Mouse (Mus musculus) kidney, adult 2 months (tissue): ENCODE measurements around the gene Slit1.

Source experiments
- CTCF ChIP-seq: fragments of 200-500 bp; conservative IDR thresholded peaks from 2 replicates; pipeline ENCODE4 v1.5.1; 2011; ENCODE audit warnings: low read depth, mild to moderate bottlenecking, control low read depth, low read length, moderate library complexity, mixed read lengths; ENCODE audit not compliant: insufficient read depth, insufficient read length
- POLR2A ChIP-seq: fragments of 200-500 bp; IDR thresholded peaks from one replicate; pipeline ENCODE4 v1.6.1; 2011; ENCODE audit warnings: low read depth, low read length, control low read depth

DNA sequence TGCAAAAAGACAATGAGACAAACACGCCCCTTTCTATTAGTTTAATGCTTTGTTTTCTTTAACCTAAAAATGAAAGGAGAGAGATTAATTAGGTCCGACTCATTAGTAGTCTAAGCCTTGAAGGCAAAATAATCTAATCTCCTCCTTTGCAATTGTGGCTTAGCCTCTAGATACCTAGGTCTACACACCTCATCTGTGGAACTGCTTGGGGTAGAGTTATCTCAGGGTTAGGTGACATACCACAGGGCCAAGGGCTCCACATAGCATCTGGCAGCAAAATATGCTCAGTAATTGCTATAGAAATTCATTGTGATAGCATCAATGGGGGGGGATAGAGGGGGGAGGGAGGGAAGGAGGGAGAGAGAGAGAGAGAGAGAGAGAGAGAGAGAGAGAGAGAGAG is 18.0 kb downstream of the Slit1 start:
- TF ChIP-seq CTCF (no peak), POLR2A (no peak)
